Mouse (Mus musculus): Measurements from ENCODE around the gene Ccna2. TPM values are rescaled to one million over a fixed set of nuclear protein-coding genes. Genes with fewer than 3 reads are reported as not detected.
A peak's percentile ranks its signal among the peaks of the same experiment; 100 is the strongest.

Ccna2 gene
- polyA plus RNA-seq, 1 experiment: not detected

DNA sequence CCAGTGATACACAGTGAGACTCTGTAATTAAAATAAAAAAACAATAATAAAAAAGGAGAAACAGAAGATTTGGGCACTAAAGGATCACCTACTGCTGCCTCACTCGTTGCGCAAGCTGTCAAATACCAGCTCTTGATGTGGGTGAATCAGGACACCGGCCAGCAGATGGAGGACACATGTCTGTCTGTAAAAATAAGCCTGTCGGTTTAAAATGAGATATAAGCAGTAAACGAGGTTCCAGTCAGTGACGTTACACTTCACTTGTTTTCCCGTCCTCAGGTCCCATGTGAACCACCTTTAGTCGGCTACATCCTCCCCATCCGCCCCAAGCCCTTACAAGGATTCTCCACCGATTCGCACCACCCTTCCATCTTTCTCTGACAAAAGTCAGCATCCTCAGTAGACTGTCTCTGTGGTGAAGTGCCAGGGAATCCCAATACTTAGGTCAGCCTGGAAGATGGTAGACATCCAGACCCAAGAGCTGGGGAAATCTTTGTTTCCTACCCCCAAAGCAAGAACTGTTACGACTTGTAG lies 20.0 kb downstream of the Ccna2 start:
- Histone ChIP-seq H3K27ac (replicated peaks; ENCODE audit: low read depth, low read length) (no peak overlapping the region), H3K4me3 (ENCODE audit: insufficient read depth, low read depth, low read length) (peak overlapping the region; percentile 75), H3K4me1 (ENCODE audit: control insufficient read depth, insufficient read depth, insufficient read length, low read length) (peaks cover 4% of the 10 kb centered on the region; the same call in 1 of the 2 replicates)

DNA sequence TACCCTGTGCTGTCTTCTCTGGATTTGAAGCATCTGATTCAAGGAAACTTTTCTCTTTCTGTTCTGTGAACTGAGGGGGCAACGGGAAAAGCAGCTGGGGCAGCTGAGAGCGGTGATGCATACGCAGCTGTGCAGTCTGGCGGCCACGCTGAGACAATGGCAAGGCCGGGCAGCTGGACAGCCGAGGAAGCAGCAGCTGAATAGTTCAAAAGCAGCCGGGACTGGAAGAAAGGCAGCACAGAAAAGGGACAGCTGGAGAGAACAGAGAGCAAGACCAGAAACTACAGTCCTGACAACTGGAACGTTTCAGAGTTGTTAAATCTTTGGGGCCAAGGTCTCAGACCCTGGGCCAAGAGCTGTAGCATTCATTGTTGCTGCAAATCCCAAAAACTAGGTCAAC lies 20.6 kb downstream of the Ccna2 start:
- H3K4me3 ChIP-seq (ENCODE audit: insufficient read depth, low read depth, low read length): peak overlapping the region; percentile 21; the same call in 1 of the 2 replicates
- H3K4me1 ChIP-seq (ENCODE audit: control insufficient read depth, insufficient read depth, insufficient read length, low read length): peaks cover 4% of the 10 kb centered on the region; the same call in 1 of the 2 replicates
- no peak overlapping the region for H3K27ac ChIP-seq (replicated peaks; ENCODE audit: low read depth, low read length)

DNA sequence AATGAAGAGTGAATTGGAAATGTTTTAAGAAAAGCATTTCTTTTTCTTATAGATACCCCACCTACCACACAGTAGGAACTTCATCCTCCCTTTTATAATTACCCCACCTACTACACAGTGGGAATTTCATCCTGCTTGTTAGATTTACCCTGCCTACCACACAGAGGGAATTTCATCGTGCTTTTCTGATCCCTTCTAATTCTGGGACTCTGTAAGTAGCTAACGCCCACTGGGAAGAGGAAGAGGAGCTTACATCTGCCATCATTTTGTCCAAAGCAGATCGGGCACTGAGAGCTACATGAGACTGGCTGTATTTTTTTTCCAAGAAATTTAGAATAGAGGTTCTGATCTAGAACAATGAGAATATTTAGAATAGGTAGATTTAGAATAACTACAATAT lies 27.0 kb downstream of the Ccna2 start:
- Histone ChIP-seq H3K27ac (replicated peaks; ENCODE audit: low read depth, low read length) (no peak overlapping the region), H3K4me3 (ENCODE audit: insufficient read depth, low read depth, low read length) (no peak overlapping the region), H3K4me1 (ENCODE audit: control insufficient read depth, insufficient read depth, insufficient read length, low read length) (no peaks in the 10 kb centered on the region)

DNA sequence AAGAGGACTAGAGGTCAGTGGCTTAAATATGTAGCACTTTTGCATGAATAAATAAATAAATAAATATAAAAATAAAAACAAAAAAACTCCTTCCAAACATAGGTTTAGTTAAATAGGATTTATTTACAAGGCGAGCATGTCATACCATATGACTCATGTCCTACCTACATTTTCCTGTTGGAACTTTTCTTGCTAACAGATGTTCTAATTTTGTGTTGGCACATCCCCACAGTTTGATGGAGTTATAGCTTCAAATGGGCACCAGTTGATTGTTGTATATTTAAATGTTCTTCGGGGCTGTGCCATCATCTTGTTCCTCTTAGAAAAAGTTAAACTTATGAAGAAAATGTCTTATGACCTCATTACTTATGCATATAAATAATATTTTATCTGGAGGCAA lies 30.6 kb downstream of the Ccna2 start:
- Histone ChIP-seq H3K27ac (replicated peaks; ENCODE audit: low read depth, low read length) (no peak overlapping the region), H3K4me3 (ENCODE audit: insufficient read depth, low read depth, low read length) (no peak overlapping the region), H3K4me1 (ENCODE audit: control insufficient read depth, insufficient read depth, insufficient read length, low read length) (no peaks in the 10 kb centered on the region)

DNA sequence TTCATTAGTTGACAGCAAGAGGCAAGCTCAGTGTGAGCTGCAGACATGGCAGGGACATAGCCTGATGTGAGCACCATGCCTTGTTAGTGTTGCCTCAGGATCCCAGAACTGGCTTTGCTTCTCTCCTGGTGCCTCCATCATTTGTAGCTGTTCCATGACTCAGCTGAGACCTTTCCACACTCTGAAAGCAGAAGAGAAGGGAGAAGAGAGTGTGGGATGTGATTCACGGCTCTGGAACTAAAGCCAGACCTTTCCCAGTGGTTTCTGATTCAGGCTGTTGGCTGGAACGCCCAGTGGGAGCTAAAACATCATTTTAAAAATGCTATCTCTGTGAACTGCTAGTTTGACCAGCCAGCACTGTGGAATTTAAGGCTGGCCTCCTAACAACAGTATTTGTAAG lies 31.2 kb downstream of the Ccna2 start:
- no peak overlapping the region for H3K27ac ChIP-seq (replicated peaks; ENCODE audit: low read depth, low read length)
- H3K4me3 ChIP-seq (ENCODE audit: insufficient read depth, low read depth, low read length): no peak overlapping the region

DNA sequence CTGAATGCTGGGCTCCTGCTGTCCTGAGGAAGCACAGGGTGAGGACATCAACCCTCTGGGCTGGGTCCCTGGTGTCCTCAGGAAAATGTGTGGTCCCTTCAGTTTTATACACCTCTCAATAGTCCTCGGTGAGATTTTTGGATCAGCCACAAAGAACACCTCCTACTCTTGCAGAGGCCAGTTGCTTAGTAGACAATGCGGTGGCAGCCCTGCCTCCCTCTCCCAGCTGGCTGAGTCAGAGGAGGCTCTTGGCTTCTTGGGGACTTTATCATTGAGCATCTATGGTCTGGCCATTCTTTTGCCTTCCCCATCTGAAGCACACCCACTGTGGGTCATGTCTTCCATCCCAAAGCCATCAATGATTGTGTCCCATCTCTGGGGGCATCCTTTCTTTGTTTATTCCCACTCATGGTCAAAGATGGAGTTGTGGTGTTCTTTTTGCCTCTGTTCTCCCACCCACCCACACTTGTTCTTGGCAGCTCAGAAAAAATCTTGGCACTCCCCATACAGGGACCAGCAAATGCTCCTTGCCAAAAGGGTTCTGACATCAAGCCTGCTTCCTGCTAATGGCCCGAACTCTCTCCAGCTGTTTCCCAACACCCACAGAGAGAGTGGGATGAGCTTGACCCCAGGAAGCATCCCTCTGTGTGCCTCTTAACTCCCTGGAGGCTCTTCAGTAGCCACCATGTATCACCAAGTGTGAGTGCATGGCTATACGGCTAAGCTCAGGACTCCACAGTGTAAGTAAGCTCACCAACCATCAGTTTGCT lies 34.1 kb downstream of the Ccna2 start:
- Histone ChIP-seq H3K27ac (replicated peaks; ENCODE audit: low read depth, low read length) (no peak overlapping the region), H3K4me1 (ENCODE audit: control insufficient read depth, insufficient read depth, insufficient read length, low read length) (peaks cover 4% of the 10 kb centered on the region; the same call in 1 of the 2 replicates)

More for the DNA sequence above, 31.2 kb downstream of the Ccna2 start:
- no peaks in the 10 kb centered on the region for H3K4me1 ChIP-seq (ENCODE audit: control insufficient read depth, insufficient read depth, insufficient read length, low read length)

DNA sequence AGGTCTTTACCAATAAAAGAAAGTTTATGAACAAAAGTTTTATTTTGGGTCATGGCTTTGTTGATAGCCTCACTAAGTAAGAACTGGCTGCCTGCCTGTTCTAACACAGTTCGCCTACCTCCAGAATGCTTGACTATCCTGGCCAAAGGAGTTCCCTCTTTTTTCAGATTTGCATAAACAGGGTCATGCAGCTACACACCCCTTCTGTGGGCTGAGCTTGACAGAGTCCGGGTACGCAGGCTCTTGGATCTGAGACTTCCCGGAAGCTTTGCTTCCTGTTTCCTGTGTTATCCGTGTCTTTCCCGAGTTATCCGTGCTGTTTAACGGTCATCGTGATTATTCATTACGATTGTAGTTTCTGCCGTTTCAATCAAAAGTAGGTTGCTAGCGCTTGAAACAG lies 35.9 kb downstream of the Ccna2 start:
- Histone ChIP-seq H3K4me1 (ENCODE audit: control insufficient read depth, insufficient read depth, insufficient read length, low read length) (peaks cover 7% of the 10 kb centered on the region; the same call in 1 of the 2 replicates), H3K4me3 (ENCODE audit: insufficient read depth, low read depth, low read length) (peak overlapping the region; percentile 4; the same call in 1 of the 2 replicates)

More for the DNA sequence above, 34.1 kb downstream of the Ccna2 start:
- H3K4me3 ChIP-seq (ENCODE audit: insufficient read depth, low read depth, low read length): no peak overlapping the region

DNA sequence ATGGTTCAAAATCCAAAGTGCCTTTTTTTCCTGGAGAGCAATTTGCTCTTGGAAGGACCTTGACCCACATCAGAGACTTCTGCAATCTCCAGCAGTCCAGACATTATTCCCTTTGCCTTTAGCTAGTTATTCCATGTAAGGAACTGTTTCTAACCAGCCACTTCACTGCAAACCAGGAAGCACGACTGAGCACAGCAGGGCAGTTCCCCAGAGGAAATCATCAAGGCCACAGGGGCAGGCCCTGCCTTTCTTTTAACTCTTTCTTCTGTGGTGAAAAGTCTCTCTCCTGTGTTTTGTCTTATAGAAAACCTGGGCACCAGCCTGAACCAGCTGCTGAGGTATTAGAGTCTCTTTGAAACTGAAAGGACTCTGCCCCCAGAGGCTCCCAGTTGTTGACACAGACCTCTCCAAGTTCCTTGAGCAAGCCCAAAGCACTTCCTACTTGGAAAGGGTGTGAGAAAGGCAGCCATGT lies 38.7 kb downstream of the Ccna2 start:
- Histone ChIP-seq H3K4me3 (ENCODE audit: insufficient read depth, low read depth, low read length) (0 out of 2 replicates have a peak overlapping the region, but pooled peaks have one; percentile 0), H3K4me1 (ENCODE audit: control insufficient read depth, insufficient read depth, insufficient read length, low read length) (peaks cover 7% of the 10 kb centered on the region; the same call in 1 of the 2 replicates), H3K27ac (replicated peaks; ENCODE audit: low read depth, low read length) (no peak overlapping the region)

More for the DNA sequence above, 35.9 kb downstream of the Ccna2 start:
- no peak overlapping the region for H3K27ac ChIP-seq (replicated peaks; ENCODE audit: low read depth, low read length)

DNA sequence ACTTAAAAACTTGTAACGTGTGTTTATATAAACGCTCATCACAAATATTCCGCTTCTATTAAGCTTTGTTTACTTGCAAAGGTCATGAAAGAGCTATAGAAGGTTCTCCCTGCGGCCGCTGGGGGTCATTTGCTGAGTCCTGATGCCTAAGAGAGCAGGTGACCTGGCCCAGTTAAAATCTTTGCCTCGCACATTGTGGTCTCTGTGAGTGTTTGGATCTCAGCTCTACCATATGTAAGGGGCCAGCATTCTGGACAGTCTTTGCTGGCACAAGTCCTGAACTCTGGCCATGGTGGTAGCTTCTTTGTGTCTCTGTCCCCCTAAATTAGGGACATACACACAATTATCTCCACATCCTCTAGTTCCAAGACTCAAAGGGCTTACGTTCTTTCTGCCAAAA lies 39.2 kb downstream of the Ccna2 start:
- H3K4me1 ChIP-seq (ENCODE audit: control insufficient read depth, insufficient read depth, insufficient read length, low read length): peaks cover 7% of the 10 kb centered on the region; the same call in 1 of the 2 replicates
- 0 out of 2 replicates have a peak overlapping the region, but pooled peaks have one; percentile 0 for H3K4me3 ChIP-seq (ENCODE audit: insufficient read depth, low read depth, low read length)
- no peak overlapping the region for H3K27ac ChIP-seq (replicated peaks; ENCODE audit: low read depth, low read length)

DNA sequence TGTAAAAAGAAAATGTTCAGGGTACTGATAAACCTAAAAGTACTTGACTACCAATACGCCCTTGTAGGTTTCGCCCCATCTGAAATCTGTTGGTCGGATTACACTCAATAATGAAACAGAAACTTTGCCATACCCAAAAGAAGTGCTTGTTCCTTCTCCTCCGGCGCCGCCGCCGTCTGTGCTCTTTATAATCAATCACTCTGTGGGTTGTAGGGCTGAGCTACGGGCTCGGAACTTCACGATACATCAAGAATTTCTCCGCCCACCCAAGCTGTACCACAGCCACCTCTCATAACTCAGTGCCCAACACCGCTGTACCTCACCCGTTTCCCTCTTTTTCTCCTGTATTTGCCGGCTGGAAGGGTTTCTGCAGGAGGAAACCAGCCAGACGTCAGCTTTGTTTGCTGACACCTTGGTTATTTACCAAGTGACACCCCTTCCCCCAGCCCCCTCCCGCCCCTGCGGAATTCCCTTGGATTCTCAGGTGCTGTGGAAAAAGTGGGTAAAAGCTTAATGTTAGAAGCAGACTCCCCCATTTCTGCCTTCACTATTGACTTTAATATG lies 39.9 kb downstream of the Ccna2 start:
- H3K4me1 ChIP-seq (ENCODE audit: control insufficient read depth, insufficient read depth, insufficient read length, low read length): peaks cover 7% of the 10 kb centered on the region; the same call in 1 of the 2 replicates
- no peak overlapping the region for H3K27ac ChIP-seq (replicated peaks; ENCODE audit: low read depth, low read length)
- H3K4me3 ChIP-seq (ENCODE audit: insufficient read depth, low read depth, low read length): peak overlapping the region; percentile 61

DNA sequence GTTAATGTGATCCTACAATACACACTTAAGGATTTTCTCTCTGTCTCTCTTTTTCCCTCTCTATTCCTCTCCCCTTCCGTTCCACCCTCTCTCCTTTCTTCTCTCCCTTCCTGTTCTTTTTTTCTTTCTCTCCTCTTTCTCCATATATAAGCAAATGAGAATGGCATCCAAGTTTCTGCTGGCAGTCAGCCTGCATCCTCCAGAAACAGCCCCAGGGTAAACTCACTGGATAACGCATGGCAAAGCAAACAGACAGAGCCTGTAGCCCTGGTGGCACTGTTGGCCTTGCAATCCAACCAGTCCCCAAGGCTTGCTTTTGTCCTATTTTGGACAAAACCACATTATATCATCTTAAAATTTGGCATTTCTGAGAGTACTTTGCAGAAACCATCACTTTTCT lies 40.7 kb downstream of the Ccna2 start:
- H3K4me1 ChIP-seq (ENCODE audit: control insufficient read depth, insufficient read depth, insufficient read length, low read length): peaks cover 7% of the 10 kb centered on the region; the same call in 1 of the 2 replicates
- H3K27ac ChIP-seq (replicated peaks; ENCODE audit: low read depth, low read length): no peak overlapping the region
- no peak overlapping the region for H3K4me3 ChIP-seq (ENCODE audit: insufficient read depth, low read depth, low read length)

DNA sequence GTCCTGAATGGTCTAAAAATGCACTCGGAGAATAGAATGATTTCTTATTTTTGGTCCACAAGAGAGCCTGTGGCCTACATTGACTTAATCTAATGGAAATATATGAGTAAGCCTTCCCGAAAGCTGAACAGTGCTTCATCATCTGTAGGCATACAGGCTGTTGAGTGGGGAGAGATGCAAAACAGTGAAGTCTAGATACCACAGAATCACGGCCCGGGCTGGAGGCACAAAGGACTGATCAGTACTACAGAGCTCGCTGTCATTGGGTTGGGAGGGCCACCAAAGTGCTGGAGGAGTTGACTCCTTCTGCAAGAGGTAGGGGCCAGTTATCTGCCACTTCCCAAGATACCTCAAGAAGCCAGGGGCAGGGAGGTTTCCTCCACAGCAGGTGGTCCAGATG lies 41.2 kb downstream of the Ccna2 start:
- Histone ChIP-seq H3K4me1 (ENCODE audit: control insufficient read depth, insufficient read depth, insufficient read length, low read length) (peaks cover 7% of the 10 kb centered on the region; the same call in 1 of the 2 replicates), H3K27ac (replicated peaks; ENCODE audit: low read depth, low read length) (no peak overlapping the region), H3K4me3 (ENCODE audit: insufficient read depth, low read depth, low read length) (no peak overlapping the region)

DNA sequence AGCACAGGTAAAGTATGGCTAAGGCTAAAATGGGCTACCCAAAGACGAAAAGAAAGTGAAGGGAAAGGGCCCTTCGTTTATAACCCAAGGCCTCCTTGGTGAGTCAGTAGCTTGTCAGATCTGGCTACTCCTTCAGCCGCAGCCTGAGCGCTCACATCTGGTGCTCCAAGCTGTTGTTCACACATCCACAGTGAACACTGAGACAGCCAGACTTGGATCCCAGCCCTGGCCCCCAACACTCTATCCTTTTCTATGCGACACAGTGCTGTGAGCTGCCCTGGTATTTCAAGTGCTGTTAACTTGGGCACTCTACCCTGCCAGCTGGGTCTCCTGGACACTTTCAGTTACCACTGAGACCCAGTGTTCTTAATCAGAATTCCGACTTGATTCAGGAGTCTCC lies 41.6 kb downstream of the Ccna2 start:
- H3K27ac ChIP-seq (replicated peaks; ENCODE audit: low read depth, low read length): no peak overlapping the region
- H3K4me3 ChIP-seq (ENCODE audit: insufficient read depth, low read depth, low read length): no peak overlapping the region
- peaks cover 7% of the 10 kb centered on the region; the same call in 1 of the 2 replicates for H3K4me1 ChIP-seq (ENCODE audit: control insufficient read depth, insufficient read depth, insufficient read length, low read length)

DNA sequence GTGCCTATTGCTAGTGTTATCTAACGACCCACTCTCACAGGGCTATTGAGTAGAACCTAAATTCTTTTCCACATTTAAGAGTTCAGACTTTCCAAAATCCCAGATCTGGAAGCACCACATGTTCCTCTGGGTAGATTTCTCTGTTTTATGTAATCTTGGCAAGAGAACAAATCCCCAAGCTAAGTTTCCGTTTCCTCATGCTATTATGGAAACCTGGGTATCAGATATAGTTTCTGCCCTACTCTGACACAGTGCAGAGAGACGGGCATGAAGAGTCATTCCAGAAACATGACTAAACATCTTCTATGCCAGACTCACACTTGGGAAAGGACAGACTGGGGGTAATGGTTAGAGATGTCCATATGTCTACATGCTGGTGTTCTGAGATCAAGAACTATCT lies 47.5 kb downstream of the Ccna2 start:
- H3K4me3 ChIP-seq (ENCODE audit: insufficient read depth, low read depth, low read length): no peak overlapping the region

DNA sequence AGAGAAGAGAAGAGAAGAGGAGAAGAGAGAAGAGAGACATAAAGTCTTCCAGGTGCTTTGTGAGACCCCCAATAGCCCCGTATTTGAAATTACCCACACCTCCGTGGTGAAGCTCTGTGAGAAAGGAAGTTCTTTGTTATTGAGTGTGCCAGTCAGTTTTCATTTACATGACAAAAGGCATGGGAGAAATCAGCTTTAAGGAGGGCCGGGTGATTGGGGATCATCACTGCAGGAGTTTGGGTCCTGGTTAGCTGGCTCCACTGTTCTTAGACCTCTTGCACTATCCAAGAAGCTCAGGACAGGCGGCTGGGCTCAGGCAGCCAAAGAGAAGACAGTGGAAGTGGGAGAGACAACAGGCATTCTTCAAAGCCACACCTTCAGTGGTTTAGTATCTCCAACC lies 49.8 kb downstream of the Ccna2 start:
- no peak overlapping the region for H3K27ac ChIP-seq (replicated peaks; ENCODE audit: low read depth, low read length)
- H3K4me3 ChIP-seq (ENCODE audit: insufficient read depth, low read depth, low read length): no peak overlapping the region
- peaks cover 2% of the 10 kb centered on the region for H3K4me1 ChIP-seq (ENCODE audit: control insufficient read depth, insufficient read depth, insufficient read length, low read length)

More for the DNA sequence above, 47.5 kb downstream of the Ccna2 start:
- Histone ChIP-seq H3K27ac (replicated peaks; ENCODE audit: low read depth, low read length) (no peak overlapping the region), H3K4me1 (ENCODE audit: control insufficient read depth, insufficient read depth, insufficient read length, low read length) (peaks cover 2% of the 10 kb centered on the region)

Data from brown adipose tissue, adult 24 weeks (tissue).